Mouse (Mus musculus): ENCODE data around the gene Riiad1.

DNA sequence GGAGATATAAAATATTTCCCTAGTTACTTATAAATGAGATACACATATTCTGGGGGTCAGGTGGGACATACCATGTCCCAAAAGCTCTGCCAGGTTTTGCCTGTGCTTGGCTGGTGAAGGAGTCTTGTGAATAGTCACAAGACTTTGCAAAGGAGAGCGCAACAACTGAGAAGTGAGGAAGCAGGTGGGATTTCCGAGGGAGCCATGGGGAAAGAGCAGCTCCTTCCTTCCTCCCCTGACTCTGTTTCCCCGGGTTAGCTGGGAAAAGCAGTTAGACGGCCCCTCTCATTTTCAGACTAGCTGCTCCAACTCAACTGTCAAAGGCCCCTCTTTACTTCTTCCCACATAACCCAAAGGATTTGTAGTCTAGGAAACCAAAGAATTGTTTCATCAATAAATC is 17.0 kb upstream of the Riiad1 start:
- no peak for TF ChIP-seq CTCF (IDR thresholded peaks at IDR 0.05; ENCODE audit: low read depth)
- no peak for TF ChIP-seq EP300 (IDR thresholded peaks at IDR 0.05; ENCODE audit: low read depth)

Measured in heart, postnatal 0 days (tissue).